Mouse (Mus musculus) lung, postnatal 36 days (tissue): Measurements from ENCODE around the gene Gad1.

Experiments used
- DNase-seq: peaks from one replicate; pipeline ENCODE4 v3.0.0; 2022; ENCODE audit warnings: mixed read lengths

Gad1 gene

DNA sequence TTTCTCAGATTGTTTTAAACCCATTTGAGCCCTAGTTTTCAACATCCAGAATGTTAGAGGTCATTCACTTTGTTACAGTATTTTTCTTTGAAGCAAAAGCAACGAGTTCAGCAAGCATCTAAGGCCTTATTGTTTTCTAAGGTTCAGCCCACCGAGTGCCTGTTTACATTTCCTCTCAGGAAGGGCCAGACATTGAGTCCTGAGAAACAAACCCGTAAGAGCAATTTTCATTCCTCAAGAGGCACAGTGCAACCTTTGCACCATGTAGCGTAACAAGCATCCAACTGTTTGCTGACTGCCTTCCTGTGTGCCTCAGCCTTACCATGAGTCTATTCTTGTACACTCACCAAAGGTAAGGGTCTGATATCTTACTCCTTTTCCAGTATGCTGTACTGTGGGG is at the start of gene Gad1:
Gene Gad1 (plus strand): TSS at position 301 of the 400 bp plus-strand sequence.
- DNase-seq = no peak

- DNase-seq = no peak
These were observed 49.4 kb upstream of the Gad1 start for GRCm38 (mm10) chr2:70503436-70503835.

GRCm38 (mm10) chr2:70505229-70505628 is 47.6 kb upstream of the Gad1 start:
- peak; percentile 26 for DNase-seq

- peak; percentile 71 for DNase-seq
These were observed 47.0 kb upstream of the Gad1 start for GRCm38 (mm10) chr2:70505896-70506295.

GRCm38 (mm10) chr2:70506372-70506771 is 46.5 kb upstream of the Gad1 start:
- DNase-seq = no peak

DNA sequence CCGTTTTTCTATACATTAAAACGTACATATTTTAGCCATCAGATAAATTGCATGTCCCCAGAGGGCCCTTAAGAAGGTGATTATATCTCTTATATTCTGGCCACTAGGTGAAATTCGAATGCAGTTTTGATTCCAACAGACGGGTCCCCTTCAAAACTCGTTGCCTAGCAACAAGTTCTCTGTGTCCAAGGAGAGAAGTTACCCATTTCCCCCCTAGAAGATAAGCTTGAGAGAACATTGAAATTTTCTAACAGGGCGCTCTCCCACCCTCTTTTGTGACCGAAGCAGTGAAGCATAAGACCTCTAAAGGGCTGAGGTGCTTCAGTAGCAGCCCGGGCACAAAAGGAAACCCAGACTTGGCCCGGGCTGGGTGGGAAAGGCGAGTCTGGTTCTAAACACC is 44.4 kb upstream of the Gad1 start, which contains the start of gene Erich2:
Gene Erich2 (plus strand): TSS at position 324 of the 400 bp plus-strand sequence.
- peak; percentile 12 for DNase-seq

GRCm38 (mm10) chr2:70509021-70509632 is 43.7 kb upstream of the Gad1 start:
- peak; percentile 83 for DNase-seq

- DNase-seq = peak; percentile 77
These were observed 14.6 kb upstream of the Gad1 start for GRCm38 (mm10) chr2:70538283-70538682.

DNA sequence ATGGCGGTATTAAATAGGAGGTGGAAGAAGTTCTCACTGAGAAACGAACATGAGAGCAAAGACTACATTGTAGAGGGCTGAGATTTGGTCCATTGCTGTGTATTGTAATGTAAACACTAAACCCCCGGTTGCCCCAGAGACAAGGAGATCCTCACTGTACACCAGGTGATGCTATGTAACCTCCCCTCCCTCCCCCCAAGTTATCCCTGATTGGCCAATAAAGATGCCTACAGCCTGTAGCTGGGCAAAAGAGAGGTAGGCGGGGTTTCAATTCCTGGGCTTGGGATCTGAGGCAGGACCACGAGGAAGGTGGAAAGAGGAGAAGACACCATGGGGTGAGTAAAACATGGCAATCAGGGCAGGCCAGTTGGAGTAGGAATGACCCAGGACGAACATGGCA is 2.2 kb upstream of the Gad1 start:
- no peak for DNase-seq

DNA sequence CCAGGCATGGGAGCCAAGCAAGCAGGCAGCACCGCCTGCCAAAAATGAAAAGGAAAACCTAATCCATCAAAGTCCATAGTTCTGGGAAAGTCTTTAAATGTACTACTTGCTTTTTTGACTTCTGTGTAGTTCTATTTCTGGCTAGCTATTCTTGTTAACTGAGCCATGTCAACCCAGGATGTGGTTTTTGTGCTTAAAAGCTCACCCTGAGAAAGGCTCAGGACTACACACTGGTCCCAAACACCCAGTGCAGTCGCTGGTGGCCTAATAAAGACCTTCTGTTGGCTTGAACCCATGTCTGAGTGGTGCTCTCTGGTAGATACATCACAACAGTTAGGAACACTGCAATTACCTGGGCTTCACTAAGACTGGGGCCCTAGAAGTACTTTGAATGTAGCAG is 1.4 kb upstream of the Gad1 start:
- DNase-seq = no peak

- DNase-seq = no peak
These were observed 739 bp upstream of the Gad1 start for GRCm38 (mm10) chr2:70552067-70552598.

DNA sequence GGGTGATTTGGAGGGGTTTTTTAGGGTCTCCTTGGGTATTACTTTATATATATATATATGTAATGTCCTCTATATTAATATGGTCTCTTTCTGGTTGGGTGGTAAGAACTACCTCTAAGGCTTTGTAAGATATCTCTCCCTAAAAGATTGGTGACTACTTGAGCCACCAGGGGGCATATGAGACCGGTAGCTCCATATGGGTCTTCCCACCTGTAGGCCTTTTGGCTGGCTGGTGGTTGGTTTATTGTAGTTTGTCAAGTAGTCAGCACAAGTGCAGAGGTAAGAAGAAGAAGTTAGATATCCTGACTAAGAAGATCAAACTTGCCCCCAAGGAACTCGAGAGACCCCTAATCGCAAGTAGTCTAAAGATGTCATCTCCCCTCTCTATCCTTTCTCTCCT is 954 bp downstream of the Gad1 start:
- DNase-seq = peak; percentile 15

DNA sequence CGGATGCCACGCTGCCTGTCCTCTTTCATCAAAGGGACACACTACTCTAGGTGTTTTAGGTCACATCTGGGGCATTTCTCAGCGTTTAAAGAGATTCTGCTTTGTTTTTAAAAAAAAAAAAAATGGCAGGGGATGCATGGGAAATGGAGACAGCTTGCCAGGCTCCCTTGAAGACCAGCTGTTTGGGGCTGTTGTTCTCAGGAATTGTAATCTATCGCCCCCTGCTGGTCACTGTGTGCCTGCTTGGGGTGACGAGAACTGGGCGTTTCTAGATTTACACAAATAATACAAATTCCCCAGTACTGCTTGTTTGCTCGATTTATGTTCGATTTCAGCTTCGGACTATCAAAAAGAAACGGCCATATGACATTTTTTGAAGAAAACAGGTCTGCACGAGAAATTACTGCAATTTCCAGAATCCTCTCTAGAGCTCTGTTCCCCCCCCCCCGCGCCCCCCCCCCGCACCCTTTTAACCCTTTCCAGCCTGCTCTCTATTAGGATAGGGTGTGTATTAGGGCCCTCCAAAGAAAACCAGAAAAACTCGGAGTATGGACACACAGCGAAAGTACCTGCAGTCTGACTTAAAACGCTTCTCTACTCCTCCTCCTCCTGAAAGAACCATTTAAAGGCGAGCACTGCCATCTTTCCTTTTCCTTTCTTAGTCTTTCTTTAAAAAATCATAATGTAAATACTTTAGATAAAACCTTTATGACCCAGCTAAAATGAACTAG is 5.4 kb downstream of the Gad1 start:
- DNase-seq = peak; percentile 92

- DNase-seq = peak; percentile 18
These were observed 6.1 kb downstream of the Gad1 start for GRCm38 (mm10) chr2:70558843-70559451.

GRCm38 (mm10) chr2:70559520-70559919 is 6.6 kb downstream of the Gad1 start:
- DNase-seq = peak; percentile 84

DNA sequence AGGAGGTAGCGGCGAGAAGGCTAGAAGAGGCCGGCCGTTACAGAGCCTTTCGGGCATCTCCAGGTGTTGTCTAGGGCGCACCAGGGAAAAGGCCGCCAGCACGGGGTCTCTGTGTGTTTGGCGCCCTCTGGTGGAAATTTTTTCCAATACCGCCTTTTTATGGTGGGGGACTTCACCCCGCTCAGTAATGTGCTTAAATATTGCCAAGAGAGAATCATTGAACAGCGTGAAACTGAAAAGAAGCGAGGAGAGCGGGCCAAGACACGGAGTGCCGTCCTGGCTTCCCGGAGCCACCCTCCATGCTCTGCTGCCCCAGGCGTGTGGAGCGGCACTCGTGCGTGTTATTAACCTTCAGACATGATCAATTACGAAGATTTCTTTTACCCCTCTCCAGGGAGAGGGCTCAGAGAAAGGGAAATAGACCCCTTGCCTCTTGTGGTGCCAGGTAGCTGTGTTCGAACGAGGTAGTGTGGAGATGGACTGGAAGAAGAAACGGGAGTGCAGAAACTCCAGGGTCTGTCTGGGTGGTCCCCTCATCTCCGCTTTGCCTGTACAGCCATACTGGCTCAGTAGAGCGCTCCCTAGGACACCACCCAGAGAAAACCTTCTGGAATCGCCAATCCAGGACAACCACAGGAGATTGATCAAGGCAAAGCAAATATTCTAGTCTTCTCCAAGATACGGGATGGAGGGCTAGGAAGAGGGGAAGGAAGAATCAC is 8.4 kb downstream of the Gad1 start:
- peak; percentile 59 for DNase-seq

DNA sequence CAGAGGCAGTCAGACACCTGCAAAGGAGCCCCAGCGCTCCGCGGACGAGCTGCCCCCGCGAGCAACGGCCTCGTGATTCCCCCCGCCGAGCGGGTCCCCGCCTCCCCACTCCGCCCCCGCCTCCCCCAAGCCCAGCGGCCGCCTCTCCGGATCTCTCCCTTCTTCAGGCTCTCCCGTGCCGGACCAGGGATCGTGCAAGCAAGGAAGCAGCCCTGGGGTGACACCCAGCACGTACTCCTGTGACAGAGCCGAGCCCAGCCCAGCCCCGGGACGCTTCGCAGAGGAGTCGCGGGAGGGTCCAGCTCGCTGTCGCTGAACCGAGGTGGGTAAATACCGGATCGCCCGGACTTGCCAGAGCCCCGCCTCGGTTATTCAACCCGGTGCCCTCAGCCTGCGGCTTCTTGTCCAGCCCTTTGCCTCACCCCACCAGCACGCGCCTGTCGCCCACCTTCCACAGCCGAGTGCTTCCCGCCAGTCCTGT is 9.2 kb downstream of the Gad1 start:
- no peak for DNase-seq

DNA sequence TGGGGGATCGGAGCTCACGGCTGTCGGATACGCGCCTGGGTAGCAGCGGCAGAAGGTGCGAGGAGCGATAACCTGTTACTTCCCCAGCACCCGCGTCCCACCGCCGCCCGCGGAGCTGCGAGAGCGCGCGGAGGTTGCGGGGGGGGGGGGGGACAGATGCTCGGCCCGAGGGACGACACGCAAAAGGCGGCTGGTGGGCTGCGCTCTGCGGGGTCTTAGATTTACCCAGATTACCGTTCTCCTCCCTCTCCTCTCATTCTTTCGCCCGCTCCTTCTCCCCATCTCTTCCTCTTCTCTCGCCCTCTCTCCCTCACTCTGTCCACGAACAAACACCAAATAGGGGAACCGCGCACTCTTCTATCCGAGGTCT is 9.7 kb downstream of the Gad1 start:
- no peak for DNase-seq

DNA sequence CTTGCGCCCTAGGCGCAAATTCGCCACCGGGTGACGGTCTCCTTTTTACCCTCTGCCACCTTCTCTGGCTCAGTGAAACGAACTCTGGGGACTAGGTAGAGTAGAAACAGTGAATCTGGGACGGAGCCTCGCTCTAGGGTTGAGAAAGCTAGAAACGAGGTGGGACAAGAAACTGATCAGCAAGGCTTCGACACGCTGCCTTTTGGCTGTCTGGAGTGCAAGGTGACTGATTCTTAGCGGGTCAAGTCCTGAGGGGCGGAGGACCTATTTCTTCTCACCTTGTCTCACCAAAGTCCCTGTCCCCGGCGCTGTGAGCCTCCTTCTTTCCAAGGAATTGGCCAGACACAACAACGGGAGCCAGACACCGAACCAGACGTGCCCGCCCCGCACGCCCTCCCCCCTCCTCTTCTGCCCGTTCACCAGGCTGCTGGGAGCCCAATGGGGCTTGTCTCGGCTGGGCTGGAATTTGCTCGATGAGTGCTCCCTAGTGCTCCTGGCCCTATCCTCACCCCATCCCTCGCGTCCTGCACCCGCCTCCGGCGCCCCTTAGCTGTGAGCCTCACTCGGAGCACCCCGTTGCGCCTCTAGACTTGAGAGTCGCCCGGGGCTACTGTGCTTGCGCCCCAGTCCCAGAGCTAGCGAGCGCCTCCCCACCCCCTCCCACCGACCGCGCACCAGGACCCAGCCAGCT is 10.3 kb downstream of the Gad1 start:
- DNase-seq = no peak

- no peak for DNase-seq
These were observed 11.1 kb downstream of the Gad1 start for GRCm38 (mm10) chr2:70563721-70564645.

GRCm38 (mm10) chr2:70564646-70565315 is 11.9 kb downstream of the Gad1 start:
- no peak for DNase-seq
